Mouse (Mus musculus) Patski (cell line): ENCODE results near the gene Eif2b3. TPM values are rescaled to one million over a fixed set of nuclear protein-coding genes. Genes with fewer than 3 reads are reported as not detected.

ENCODE experiments used
- ATAC-seq: fragments of 100-300 bp; one replicate; pipeline ENCODE4 v1.8.0; 2021
- CTCF ChIA-PET: fragments of 350-600 bp; sonication (Branson Sonifier 250); formaldehyde crosslinking; loops from one replicate; lab custom pipeline; 2022; ENCODE audit warnings: inconsistent platforms; lab: Charles Lee
- POLR2A ChIA-PET: fragments of 350-600 bp; sonication (Branson Sonifier 250); formaldehyde crosslinking; loops from one replicate; lab custom pipeline; 2022; ENCODE audit warnings: antibody characterized with exemption, inconsistent platforms; lab: Charles Lee
- DNase-seq: peaks from one replicate; pipeline ENCODE4 v3.0.0-alpha.2; 2011; ENCODE audit warnings: low read depth, low spot score
- H3K27me3 ChIP-seq: fragments of 371-371 bp; one replicate; pipeline ENCODE4 v1.5.1; 2021
- CTCF ChIP-seq: fragments of 100-300 bp; IDR thresholded peaks from one replicate; pipeline ENCODE4 v1.5.1; 2021
- in situ Hi-C: fragments of 300-500 bp; cut with MboI; formaldehyde crosslinking; loops from 3 replicates; pipeline ENCODE4 v1.11.1; 2018; ENCODE audit warnings: low pct_unique_long_range_greater_than_20kb, mixed read lengths
- polyA plus RNA-seq: library from polyadenylated mRNA; unstranded; gene quantifications from one replicate; pipeline ENCODE4 v1.2.3, GENCODE M21; 2021

The Eif2b3 gene
- polyA plus RNA-seq, 1 experiment from 2014 or later, result 23.1 TPM

DNA sequence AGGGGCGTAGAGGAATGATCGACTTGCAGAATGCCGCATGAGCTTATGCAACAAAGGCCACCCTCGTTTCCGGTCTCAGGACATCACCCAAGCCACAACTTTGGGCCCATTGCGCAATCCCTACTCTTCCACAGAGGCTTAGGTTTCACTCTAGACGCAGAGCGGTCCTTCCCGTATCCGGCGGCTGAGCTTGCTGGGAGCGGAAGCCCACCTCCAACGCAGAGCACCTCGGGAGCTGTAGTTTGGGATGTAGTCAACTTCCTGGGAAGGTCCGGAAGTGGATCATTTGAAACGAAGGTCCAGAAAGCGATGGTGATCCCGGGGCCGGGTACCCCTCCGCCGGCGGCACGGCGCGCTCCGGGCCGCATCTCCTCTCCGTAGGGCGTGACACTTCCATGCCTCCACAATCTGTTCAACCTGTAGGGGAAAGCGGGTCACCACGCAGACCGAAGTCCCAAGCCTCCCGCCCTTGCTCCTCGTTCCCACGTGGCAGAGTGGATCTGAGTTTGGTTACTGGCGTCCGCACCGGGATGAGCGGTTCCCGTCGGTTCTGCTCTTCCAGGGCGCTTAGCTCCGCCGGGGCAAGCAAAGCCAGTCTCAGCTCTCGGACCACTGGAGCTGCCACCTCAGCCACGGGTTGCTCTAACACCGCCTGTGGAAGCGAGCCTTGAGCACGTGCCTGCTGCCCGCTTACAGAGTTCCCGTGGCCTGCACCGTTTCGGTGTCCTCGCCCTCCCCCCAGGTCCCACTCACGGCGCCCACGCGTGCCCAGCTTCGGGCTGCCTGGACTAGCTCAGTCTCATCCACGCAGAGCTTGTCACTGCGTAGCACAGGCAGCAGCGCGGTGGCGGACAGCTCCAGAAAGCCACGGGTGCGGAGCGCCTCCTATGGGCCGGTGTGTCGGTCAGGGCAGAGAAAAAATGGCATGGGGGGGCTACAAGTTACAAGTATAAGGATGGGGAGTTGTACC, 101.5 kb downstream of the Eif2b3 start:
- TF ChIP-seq CTCF, result no peak
- ChIA-PET CTCF (interaction anchor here (0.7 to 3.7 kb wide), 17 partner anchors 9 to 125 kb away, joined by 3 to 19 read pairs (median 4); partner anchors contain the start of genes Hectd3 and Plk3), POLR2A (interaction anchor here (1.3 to 3.4 kb wide), 2 partner anchors 12 to 31 kb away, joined by 5 to 8 read pairs; partner anchors contain the start of gene Plk3)
- DNase-seq (peak; percentile 98), ATAC-seq (peak; percentile 95)
- in situ Hi-C loops, result loop anchor here (10.0 kb wide), 1 partner anchor 396 kb away; the partner anchor contains the start of gene Tesk2
- H3K27me3 ChIP-seq, result no peaks in the 10 kb centered on the region

DNA sequence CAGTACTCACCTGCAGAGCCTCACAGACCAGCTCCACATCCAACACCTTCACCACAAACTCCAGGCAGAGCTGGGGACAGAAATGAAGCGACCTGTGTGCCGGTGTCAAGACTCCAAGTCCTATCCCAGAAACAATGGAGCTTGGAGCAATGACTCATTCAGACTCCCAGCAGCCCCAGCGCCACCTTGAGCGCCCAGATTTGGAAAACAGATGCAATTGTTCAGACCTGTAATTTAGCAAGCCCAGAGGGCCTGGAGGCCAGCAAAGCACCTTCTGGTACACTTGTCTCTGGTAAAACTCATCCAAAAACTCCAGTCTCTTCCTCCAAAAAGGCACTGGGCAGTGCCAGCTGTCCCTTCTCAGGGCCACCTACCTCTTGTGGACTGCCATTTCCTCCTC, 103.0 kb downstream of the Eif2b3 start:
- in situ Hi-C loops, result loop anchor here (10.0 kb wide), 1 partner anchor 397 kb away; the partner anchor contains the start of gene Tesk2
- POLR2A ChIA-PET, result interaction anchor here (3.4 kb wide), 1 partner anchor 11 kb away, joined by 8 read pairs; the partner anchor contains the start of gene Plk3
- no peaks in the 10 kb centered on the region for H3K27me3 ChIP-seq
- no peak for DNase-seq
- no peak for ATAC-seq
- CTCF ChIA-PET, result interaction anchor here (1.1 to 3.7 kb wide), 4 partner anchors 11 to 126 kb away, joined by 3 to 19 read pairs (median 12); partner anchors contain the start of genes Hectd3 and Plk3
- no peak for TF ChIP-seq CTCF

GRCm38 (mm10) chr4:117123546-117124217, 104.5 kb downstream of the Eif2b3 start:
- in situ Hi-C loops, result loop anchor here (10.0 kb wide), 1 partner anchor 399 kb away; the partner anchor contains the start of gene Tesk2
- ATAC-seq (no peak), DNase-seq (no peak)
- H3K27me3 ChIP-seq, result no peaks in the 10 kb centered on the region
- ChIA-PET CTCF (interaction anchor here (3.7 kb wide), 1 partner anchor 9 kb away, joined by 19 read pairs; the partner anchor contains the start of gene Plk3), POLR2A (interaction anchor here (3.4 kb wide), 1 partner anchor 9 kb away, joined by 8 read pairs; the partner anchor contains the start of gene Plk3)
- TF ChIP-seq CTCF, result no peak

DNA sequence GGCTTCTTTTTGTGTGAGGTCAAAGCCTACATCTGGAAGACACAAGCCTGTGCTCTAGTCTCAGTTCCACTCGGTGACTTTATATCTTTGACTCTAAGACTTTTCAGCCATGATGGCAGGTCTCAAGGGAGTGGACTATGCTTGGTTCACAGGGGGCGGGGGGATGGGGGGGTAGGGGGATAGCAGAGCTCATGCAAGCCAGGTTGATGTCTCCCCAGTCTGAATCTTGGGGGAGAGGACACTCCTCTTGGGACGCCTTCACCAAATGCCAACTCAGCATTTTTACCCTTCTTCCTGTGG, 105.0 kb downstream of the Eif2b3 start:
- CTCF ChIA-PET, result no interaction called here

DNA sequence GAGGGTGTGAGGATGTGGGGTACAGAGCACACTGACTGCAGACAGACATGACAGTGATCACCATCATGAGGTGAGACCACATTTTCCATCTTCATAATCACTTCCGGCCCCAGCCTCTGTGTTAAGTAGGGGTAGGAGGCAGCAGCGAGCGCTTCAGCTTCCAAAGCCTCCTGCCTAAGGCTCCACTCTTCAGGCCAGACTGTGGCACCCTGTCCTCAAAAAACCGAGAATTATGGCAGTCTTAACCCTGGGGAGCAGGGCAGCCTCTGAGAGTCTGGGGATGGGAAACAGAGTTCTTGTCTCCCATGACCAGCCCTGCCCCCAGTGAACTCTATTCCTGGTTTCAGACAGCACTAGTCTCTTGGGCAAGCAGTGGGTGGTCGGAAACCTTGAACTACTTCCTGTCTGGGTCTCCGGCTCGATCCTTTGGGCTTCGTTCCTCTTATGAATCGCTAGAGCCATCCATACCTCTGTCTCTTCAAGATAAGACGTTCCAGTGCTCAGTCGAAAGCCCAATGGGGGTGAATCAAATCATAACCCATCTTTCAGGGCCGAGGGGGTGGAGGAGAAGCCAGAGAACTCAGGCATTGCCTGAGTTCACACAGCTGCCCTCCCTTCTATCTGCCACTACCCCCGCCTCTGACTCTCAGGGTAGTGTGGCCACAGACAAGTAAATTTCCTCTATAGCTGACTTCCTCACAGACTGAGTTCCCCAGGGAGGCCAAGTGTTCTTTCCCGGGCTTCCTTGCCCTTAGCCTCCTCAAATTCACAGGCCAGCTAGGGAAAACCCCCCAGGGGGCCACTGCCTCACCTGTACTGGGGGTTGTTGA, 105.5 kb downstream of the Eif2b3 start:
- ChIA-PET POLR2A (interaction anchor here (1.2 kb wide), 1 partner anchor 309 kb away, joined by 3 read pairs; no protein-coding TSS in a partner anchor), CTCF (interaction anchor here (1.3 kb wide), 1 partner anchor 9 kb away, joined by 5 read pairs; the partner anchor contains the start of gene Plk3)
- in situ Hi-C loops, result loop anchor here (10.0 kb wide), 1 partner anchor 400 kb away; the partner anchor contains the start of gene Tesk2
- no peaks in the 10 kb centered on the region for H3K27me3 ChIP-seq
- TF ChIP-seq CTCF, result no peak
- ATAC-seq (no peak), DNase-seq (no peak)

More for the DNA sequence above, 105.0 kb downstream of the Eif2b3 start:
- ATAC-seq (no peak), DNase-seq (no peak)
- H3K27me3 ChIP-seq, result no peaks in the 10 kb centered on the region
- in situ Hi-C loops, result loop anchor here (10.0 kb wide), 1 partner anchor 399 kb away; the partner anchor contains the start of gene Tesk2
- no peak for TF ChIP-seq CTCF
- POLR2A ChIA-PET, result no interaction called here

DNA sequence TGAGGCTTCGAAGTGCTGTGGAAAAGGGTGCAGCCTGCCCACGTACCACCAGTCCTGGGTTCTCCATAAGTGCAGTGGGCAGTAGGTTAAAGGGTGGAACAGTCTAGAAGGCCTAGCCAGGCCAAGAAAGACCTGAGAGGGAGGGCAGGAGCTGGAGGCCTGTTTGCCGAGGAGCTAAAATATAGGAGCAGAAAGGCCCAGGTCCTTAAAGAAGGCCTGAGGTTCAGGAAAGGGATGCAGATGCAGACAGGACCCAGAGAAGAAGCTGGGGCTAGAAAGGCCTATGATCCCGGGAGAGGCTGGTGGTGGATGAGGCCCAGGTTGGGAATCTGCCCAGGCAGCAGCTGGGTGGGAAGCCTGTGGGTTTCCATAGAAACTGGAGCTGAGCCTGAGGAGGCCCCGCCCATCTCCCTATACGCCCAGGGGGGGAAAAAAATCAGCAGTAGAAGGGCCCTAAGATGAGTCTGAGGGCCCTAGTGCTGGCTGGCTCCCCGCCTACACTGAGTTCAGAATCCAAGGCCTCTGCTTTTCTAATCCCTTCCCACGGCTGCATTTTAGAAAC, 106.2 kb downstream of the Eif2b3 start, which contains the start of gene Btbd19:
Btbd19 (minus strand) TSS at position 378 of the 562 bp plus-strand sequence.
- in situ Hi-C loops, result loop anchor here (10.0 kb wide), 1 partner anchor 401 kb away; the partner anchor contains the start of gene Tesk2
- no peak for DNase-seq
- TF ChIP-seq CTCF, result no peak
- peak; percentile 9 for ATAC-seq
- ChIA-PET CTCF (interaction anchor here (1.1 to 1.5 kb wide), 3 partner anchors 8 to 104 kb away, joined by 3 to 5 read pairs (median 4); partner anchors contain the start of gene Plk3), POLR2A (interaction anchor here (1.2 kb wide), 1 partner anchor 310 kb away, joined by 3 read pairs; no protein-coding TSS in a partner anchor)
- H3K27me3 ChIP-seq, result no peaks in the 10 kb centered on the region

- ChIA-PET POLR2A (interaction anchor here (1.2 kb wide), 1 partner anchor 310 kb away, joined by 3 read pairs; no protein-coding TSS in a partner anchor), CTCF (interaction anchor here (1.1 to 1.5 kb wide), 5 partner anchors 8 to 124 kb away, joined by 3 to 5 read pairs (median 4); partner anchors contain the start of gene Plk3)
- ATAC-seq, result peak; percentile 77
- in situ Hi-C loops, result loop anchor here (10.0 kb wide), 1 partner anchor 401 kb away; the partner anchor contains the start of gene Tesk2
- no peaks in the 10 kb centered on the region for H3K27me3 ChIP-seq
- DNase-seq, result no peak
- TF ChIP-seq CTCF, result no peak
Measured at GRCm38 (mm10) chr4:117125910-117126674, 106.9 kb downstream of the Eif2b3 start.
